Mouse (Mus musculus) monocyte, adult 5-6 weeks (primary cell): ENCODE measurements around the gene Lrrfip2. TPM values are rescaled to one million over a fixed set of nuclear protein-coding genes. Genes with fewer than 3 reads are reported as not detected.

Experiments used
- ATAC-seq: fragments of 153-309, 156-312 bp; replicated peaks from 2 replicates; pipeline ENCODE4 v1.8.0; 2017; ENCODE audit warnings: mild to moderate bottlenecking; ENCODE audit not compliant: low TSS enrichment, insufficient number of reproducible peaks, severe bottlenecking, poor library complexity, low FRiP score
- total RNA-seq: library from RNA; stranded (forward); fragments of 200-1000, 200-491, 200-594 nt; gene quantifications from 3 replicates; pipeline ENCODE4 v1.2.3, GENCODE M21; 2017

Gene Lrrfip2
- total RNA-seq, 1 experiment from 2014 or later: 168 TPM

DNA sequence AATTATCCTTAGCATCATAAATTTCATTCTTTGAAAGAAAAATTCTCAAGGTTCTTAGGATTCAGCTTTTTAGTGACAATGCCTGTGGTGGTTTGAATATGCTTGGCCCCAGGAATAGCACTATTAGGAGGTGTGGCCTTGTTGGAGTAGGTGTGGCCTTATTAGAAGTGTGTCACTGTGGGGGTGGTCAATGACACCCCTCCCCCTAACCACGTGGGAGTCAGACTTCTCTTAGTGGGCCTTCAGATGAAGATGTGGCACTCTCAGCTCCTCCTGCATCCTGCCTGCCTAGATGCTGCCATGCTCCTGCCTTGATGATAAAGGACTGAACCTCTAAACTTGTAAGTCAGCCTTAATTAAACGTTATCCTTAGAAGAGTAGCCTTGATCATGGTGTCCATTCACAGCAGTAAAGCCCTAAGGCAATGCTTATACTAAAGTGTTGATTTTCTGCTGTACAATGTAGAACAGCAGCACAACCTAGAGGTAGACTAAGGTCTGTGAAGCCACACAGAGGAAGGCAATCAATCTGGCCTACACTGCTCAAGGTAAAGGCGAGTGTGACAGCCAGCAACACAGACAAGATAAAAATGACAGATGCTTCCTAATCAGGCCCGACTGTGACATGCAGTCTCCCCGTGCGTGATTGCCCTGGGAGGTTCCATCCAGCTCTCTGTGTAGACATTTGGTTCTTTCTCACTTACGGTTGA is 134.9 kb downstream of the Lrrfip2 start:
- ATAC-seq: no peak

DNA sequence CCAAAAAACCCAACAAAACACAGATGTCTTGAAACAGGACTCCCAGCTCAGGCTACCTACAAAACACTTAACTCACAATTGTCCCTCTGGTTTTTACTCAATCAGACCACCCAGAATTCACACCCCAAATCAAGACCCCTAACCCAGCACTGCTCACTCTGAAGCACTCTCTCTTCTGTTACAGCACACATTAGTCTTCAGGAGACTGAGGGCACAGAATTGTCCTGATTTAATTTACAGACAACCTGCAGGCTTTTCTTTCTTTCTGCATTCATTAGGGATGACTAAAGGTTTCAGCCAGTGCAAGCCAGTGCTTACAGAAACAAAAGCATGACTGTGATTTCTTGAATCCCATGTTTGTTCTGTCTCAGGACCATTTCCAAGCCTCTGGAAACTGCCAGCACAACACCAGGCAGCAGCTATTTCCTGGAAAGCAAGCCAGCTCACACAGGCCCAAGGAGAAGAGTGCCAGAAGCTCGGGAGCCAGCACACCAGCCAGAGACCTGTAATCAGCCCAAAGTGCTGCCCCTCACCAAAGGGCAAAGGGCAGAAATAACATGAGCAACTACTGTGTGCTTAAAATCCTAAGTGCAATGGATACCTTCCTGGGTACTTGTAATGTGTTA is 143.1 kb downstream of the Lrrfip2 start:
- no peak for ATAC-seq

DNA sequence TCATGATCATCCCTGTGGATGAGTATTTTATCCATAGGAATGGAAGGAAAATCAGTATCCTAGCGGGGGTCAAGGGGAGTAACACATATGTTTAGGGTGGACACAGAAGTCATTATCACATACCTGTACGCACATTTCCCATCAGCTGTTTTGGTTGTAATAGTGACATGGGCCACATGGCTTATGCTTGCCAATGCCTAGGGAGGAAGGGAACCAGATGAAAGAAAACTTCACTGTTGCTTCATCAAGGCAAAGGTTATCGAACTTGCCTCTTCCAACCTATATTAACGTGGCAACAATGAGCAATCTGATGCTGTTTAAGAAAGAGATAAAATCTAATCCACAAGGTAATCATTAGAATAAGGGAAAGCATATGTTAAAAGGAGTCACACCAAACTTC is 144.0 kb downstream of the Lrrfip2 start:
- no peak for ATAC-seq

DNA sequence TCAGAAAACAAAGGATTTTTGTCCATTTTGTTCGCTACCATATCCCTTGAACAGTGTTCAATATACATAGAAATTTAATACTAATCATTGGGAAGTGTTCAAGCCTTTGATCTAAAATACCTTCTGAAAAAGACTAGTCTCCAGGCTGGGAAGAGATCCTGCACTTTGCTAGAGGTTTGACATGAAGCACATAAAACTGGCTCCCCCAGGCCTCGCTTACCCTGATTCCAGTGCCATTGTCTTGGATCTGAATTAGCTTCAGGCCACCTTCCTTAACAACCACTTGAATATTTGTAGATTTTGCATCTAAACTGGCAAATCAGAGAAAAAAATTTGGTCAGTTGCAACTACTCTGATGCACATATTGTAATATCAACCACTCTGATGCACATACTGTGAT is 150.6 kb downstream of the Lrrfip2 start:
- no peak for ATAC-seq

DNA sequence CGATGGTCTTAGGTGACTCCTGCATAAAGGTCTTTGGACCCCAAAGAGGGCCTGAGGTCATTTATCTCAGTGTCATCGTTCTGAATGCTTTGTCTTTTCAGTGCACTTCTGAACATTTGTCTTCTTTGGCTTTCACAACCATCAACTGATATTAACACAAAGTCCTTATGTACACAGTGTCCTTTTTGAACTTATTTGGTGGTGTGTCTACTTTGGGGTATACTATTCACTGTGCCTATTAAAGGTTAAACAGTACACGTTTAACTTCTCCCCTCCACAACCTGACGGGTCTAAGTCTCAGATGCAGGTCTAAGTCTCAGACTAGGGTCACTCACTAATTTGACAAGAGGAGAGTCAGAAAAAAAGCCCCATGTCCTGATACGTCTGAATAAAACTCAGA is 153.2 kb downstream of the Lrrfip2 start:
- ATAC-seq: no peak

DNA sequence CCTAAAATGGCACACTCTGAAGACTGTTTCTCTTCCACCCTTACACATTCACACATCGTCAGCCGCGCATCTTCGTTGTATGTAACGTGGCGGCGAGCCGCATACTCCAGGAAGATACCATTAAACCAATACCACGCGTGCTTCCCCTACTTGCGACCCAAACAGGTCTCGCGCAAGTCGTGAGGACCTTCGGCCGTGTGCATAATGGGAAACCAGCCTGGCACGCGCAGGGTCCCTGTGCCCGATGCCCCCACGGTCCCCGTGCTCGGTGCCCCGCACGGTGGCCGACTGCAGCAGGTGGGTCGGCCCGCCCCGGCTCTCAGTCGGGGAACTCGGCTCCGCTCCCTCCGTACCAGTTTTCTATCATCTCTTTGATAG is 153.7 kb downstream of the Lrrfip2 start:
- ATAC-seq: peak; percentile 27

DNA sequence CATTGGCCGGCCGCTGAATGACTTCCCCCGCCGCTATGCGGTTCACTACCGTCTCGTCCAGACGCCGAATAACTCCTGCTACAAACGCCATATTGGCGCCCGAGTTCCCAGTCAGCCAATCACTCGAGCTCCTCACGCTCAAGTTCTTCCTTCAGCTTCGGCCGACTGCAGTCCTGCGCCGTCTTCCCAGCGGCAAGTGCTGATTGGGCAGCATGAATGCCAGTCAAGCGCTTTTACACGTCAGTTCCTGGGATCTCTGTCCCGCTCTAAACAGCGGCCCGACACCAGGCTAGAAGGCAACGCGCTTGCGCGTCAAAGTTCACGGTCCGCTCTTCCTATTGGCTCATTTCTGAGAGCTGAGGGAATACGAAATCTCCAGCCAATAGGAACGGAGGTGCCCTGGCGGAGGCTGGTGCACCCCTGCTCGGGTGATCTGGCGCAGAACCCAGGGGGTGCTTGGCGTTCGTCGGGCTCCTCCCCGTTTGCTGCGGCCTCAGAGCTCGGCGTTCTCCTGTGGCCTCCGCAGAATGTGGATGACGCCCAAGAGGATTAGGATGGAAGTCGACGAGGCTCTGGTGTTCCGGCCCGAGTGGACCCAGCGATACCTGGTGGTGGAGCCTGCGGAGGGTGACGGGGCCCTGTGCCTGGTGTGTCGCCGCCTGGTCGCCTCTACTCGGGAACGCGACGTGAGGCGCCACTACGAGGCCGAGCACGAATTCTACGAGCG is 154.2 kb downstream of the Lrrfip2 start, which contains the start of the genes Mlh1 and Epm2aip1:
TSS of gene Mlh1 (minus strand) at position 358 of the 727 bp plus-strand sequence.
TSS of gene Epm2aip1 (plus strand) at position 496 of the 727 bp plus-strand sequence.
- peak; percentile 96 for ATAC-seq

DNA sequence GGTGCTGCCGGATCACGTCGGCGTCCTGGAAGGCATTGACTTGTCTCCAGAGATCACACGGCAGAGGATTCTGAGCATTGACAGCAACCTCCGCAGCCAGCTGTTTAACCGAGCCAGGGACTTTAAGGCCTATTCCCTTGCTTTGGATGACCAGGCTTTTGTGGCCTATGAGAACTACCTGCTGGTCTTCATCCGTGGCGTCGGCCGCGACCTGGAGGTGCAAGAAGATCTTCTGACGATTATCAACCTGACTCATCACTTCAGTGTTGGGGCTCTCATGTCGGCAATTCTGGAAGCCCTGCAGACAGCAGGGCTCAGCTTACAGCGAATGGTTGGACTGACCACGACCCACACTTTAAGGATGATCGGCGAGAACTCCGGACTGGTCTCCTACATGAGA is 155.0 kb downstream of the Lrrfip2 start:
- ATAC-seq: no peak

DNA sequence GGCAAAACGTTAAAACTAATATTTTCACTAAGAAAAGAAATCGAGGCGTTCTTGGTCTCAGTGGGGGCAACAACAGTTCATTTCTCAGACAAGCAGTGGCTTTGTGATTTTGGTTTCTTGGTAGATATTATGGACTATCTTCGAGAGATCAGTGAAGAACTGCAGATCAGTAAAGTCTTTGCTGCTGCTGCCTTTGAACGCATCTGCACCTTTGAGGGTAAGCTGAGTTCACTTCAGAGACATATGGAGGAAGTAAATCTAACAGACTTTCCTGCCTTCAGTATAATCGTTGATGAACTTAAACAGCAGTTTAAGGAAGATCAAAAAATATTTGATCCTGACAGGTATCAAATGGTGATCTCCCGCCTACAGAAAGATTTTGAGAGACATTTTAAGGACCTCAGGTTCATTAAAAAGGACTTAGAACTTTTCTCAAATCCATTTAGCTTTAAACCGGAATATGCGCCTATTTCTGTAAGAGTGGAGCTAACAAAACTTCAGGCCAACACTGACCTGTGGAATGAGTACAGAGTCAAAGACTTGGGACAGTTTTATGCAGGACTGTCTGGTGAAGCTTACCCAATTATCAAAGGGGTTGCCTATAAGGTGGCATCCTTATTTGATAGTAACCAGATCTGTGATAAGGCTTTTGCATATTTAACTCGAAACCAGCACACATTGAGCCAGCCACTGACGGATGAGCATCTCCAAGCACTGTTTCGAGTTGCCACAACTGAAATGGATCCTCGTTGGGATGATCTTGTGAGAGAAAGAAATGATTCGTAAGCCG is 155.8 kb downstream of the Lrrfip2 start:
- ATAC-seq: no peak

DNA sequence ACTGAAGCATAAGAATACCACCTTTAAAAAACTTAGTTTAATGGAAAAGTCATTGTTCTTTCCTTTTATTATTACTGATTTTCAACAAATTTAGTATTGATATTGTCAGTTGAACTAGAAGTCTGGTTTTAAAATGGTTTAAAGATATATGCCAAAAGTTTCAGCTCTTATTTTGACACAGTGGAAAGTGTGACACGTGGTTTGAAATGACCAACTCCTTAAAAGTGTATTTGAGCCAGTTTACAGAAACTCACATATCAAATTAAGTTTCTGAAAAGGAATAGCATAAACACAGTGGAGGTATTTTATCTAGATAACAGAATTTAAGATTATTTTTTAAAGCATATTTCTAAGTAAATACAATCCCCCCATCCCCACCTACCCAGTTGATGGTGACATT is 156.6 kb downstream of the Lrrfip2 start:
- no peak for ATAC-seq

DNA sequence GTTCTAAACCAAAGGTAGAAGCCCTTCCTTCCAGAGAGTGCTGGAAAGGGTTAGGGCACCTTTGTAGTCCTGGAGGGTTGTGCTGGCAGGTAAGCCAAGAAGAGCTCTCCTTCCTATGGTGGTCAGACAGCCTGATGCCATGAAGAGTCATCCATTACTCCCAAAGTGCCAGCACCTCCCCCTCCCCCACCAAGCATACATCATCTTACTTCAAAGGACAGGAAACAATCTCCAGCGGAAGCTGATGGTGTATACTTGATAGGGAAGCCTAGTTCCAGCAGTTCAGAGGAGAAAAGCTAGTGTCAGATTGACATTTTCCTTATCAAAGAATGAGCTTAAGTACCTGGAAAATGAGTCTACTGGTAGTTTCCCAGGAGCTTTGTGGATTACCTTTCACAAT is 157.8 kb downstream of the Lrrfip2 start:
- no peak for ATAC-seq

Other genes starting within 250 kb of the Lrrfip2 start
- gene Als2cl, start 237.7 kb upstream of the Lrrfip2 start, total RNA-seq: 0.43 to 0.97 TPM (median 0.86 TPM) in 3 replicates
- 0.19 TPM in 1 of 3 replicates, not detected in the others for gene Tmie, start 237.5 kb upstream of the Lrrfip2 start, total RNA-seq
- gene Fam240a, start 200.7 kb upstream of the Lrrfip2 start, total RNA-seq: not detected in 3 replicates
- gene Tdgf1, start 171.4 kb upstream of the Lrrfip2 start, total RNA-seq: not detected in 3 replicates
- not detected in 3 replicates for gene Lrrc2, start 166.0 kb upstream of the Lrrfip2 start, total RNA-seq
- not detected in 3 replicates for gene Rtp3, start 127.0 kb upstream of the Lrrfip2 start, total RNA-seq
- gene Ltf, start 98.3 kb upstream of the Lrrfip2 start, total RNA-seq: 0.39 to 1.6 TPM in 2 of 3 replicates, not detected in the other
- gene Ccrl2, start 60.1 kb upstream of the Lrrfip2 start, total RNA-seq: 45.5 to 87.2 TPM (median 46.4 TPM) in 3 replicates
- gene Mlh1, start 154.2 kb downstream of the Lrrfip2 start, total RNA-seq: 19.3 to 59.3 TPM (median 34.8 TPM) in 3 replicates
- 12.3 to 26.9 TPM (median 13.0 TPM) in 3 replicates for gene Epm2aip1, start 154.3 kb downstream of the Lrrfip2 start, total RNA-seq
- gene Trank1, start 194.1 kb downstream of the Lrrfip2 start, total RNA-seq: 0.10 to 0.19 TPM in 2 of 3 replicates, not detected in the other